Mouse (Mus musculus) midbrain, embryonic 12.5 days (tissue): ENCODE data around the gene Krtap4-1. TPM values are rescaled to one million over a fixed set of nuclear protein-coding genes. Genes with fewer than 3 reads are reported as not detected.
"Not testable (repeated sequence)": the region's sequence is repeated elsewhere in the genome, so short reads cannot be mapped to it uniquely, and the experiment has no call there.

Source experiments
- ATAC-seq: fragments of 200-750 bp; cut with Nextera tagmentation; 2 replicates; pipeline ENCODE4 v1.8.0; 2017; ENCODE audit warnings: low read depth, moderate TSS enrichment, moderate library complexity; ENCODE audit not compliant: low FRiP score
- H3K27ac ChIP-seq: fragments of 300-500 bp; sonication (generic); replicated peaks from 2 replicates; pipeline ENCODE4 v1.5.1; 2016; ENCODE audit warnings: mild to moderate bottlenecking
- H3K27me3 ChIP-seq: fragments of 300-500 bp; sonication (generic); 2 replicates; pipeline ENCODE4 v1.6.1; 2016; ENCODE audit warnings: mild to moderate bottlenecking
- H3K36me3 ChIP-seq: fragments of 300-500 bp; sonication (generic); 2 replicates; pipeline ENCODE4 v1.6.1; 2016
- H3K4me1 ChIP-seq: fragments of 300-500 bp; sonication (generic); 2 replicates; pipeline ENCODE4 v1.6.1; 2016
- H3K4me2 ChIP-seq: fragments of 300-500 bp; sonication (generic); replicated peaks from 2 replicates; pipeline ENCODE4 v1.6.1; 2016; ENCODE audit warnings: mild to moderate bottlenecking, moderate library complexity
- H3K4me3 ChIP-seq: fragments of 300-500 bp; sonication (generic); 2 replicates; pipeline ENCODE4 v1.5.1; 2016; ENCODE audit warnings: mild to moderate bottlenecking
- H3K9ac ChIP-seq: fragments of 300-500 bp; sonication (generic); replicated peaks from 2 replicates; pipeline ENCODE4 v1.6.1; 2016; ENCODE audit warnings: mild to moderate bottlenecking, moderate library complexity
- H3K9me3 ChIP-seq: fragments of 300-500 bp; sonication (generic); 2 replicates; pipeline ENCODE4 v1.6.1; 2016; ENCODE audit warnings: mild to moderate bottlenecking
- WGBS: fragments of 180-500 bp; shearing (Covaris S2); methylation state at CpG from one replicate; pipeline ENCODE4 v1.1.7; 2016; 5-methylcytosine and 5-hydroxymethylcytosine counted together
- polyA plus RNA-seq: library from polyadenylated mRNA; unstranded; fragments of >200 nt; fragmentation: Nextera tagmentation; extraction: Ambion mirVana; gene quantifications from 2 replicates; pipeline ENCODE4 v1.2.1, GENCODE M21; 2016

Gene Krtap4-1
- polyA plus RNA-seq, 1 experiment from 2014 or later = not detected

GRCm38 (mm10) chr11:99634653-99635134, 6.7 kb upstream of the Krtap4-1 start, which contains the start of gene Krtap4-2:
TSS of gene Krtap4-2 (minus strand) at chr11:99635084.
- no peak within 1 kb of the TSS for H3K4me2 ChIP-seq
- no peak within 1 kb of the TSS for H3K9ac ChIP-seq
- no peak within 1 kb of the TSS for H3K4me3 ChIP-seq
- 0 out of 2 replicates have a peak, but pooled peaks cover 2% of the 10 kb centered on the region for H3K4me1 ChIP-seq
- WGBS = 35% methylated on average over 8 of the region's 8 CpGs
- no peak within 1 kb of the TSS for H3K27ac ChIP-seq
- H3K27me3 ChIP-seq = no peaks in the 10 kb centered on the region
- no peaks in the 10 kb centered on the region for H3K9me3 ChIP-seq
- no peak for ATAC-seq
- no peaks in the 10 kb centered on the region for H3K36me3 ChIP-seq

DNA sequence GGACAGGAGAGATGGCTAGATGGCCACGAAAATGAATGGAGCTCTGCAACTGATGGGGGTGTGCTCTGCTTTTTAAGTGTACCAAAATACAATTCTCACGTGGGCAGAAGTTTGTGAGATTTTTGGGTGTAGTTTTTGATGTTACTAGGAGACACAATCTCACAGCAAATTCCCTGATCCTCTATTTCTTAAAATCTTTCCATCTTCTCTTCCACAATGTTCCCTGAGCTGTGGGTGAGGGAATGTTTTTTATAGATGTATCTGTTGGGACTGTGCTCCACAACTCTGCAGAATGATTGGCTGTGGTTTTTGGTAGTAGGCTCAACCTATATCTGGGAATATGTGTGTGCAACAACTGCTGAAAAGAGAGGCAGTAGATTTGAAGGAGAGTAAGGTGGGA, 5.3 kb upstream of the Krtap4-1 start:
- Histone ChIP-seq H3K4me2 (no peak overlapping the region), H3K4me3 (no peak overlapping the region), H3K4me1 (0 out of 2 replicates have a peak, but pooled peaks cover 2% of the 10 kb centered on the region), H3K9me3 (no peaks in the 10 kb centered on the region), H3K9ac (no peak overlapping the region), H3K27me3 (no peaks in the 10 kb centered on the region), H3K36me3 (no peaks in the 10 kb centered on the region), H3K27ac (no peak overlapping the region)
- 79% methylated on average over 2 of the region's 2 CpGs for WGBS
- no peak for ATAC-seq

- Histone ChIP-seq H3K27ac (no peak overlapping the region), H3K4me3 (no peak overlapping the region), H3K9ac (no peak overlapping the region), H3K4me1 (0 out of 2 replicates have a peak, but pooled peaks cover 2% of the 10 kb centered on the region), H3K36me3 (no peaks in the 10 kb centered on the region), H3K9me3 (no peaks in the 10 kb centered on the region), H3K27me3 (no peaks in the 10 kb centered on the region), H3K4me2 (no peak overlapping the region)
- 79% methylated on average over 3 of the region's 3 CpGs for WGBS
- no peak for ATAC-seq
These were observed 2.9 kb upstream of the Krtap4-1 start for GRCm38 (mm10) chr11:99630890-99631289.

GRCm38 (mm10) chr11:99620335-99620734, 7.7 kb downstream of the Krtap4-1 start, which contains the start of gene Gm11562:
TSS of gene Gm11562 (minus strand) at chr11:99620435.
- no peak for ATAC-seq
- H3K27ac ChIP-seq = no peak within 1 kb of the TSS
- no peaks in the 10 kb centered on the region for H3K27me3 ChIP-seq
- H3K9ac ChIP-seq = no peak within 1 kb of the TSS
- no peaks in the 10 kb centered on the region for H3K4me1 ChIP-seq
- WGBS = 87% methylated on average over 2 of the region's 2 CpGs
- H3K9me3 ChIP-seq = no peaks in the 10 kb centered on the region
- H3K4me2 ChIP-seq = no peak within 1 kb of the TSS
- no peak within 1 kb of the TSS for H3K4me3 ChIP-seq
- H3K36me3 ChIP-seq = no peaks in the 10 kb centered on the region

GRCm38 (mm10) chr11:99614796-99615363, 13.2 kb downstream of the Krtap4-1 start, which contains the start of gene Krtap2-4:
TSS of gene Krtap2-4 (minus strand) at chr11:99614846.
- no peak within 1 kb of the TSS for H3K4me2 ChIP-seq
- no peaks in the 10 kb centered on the region for H3K4me1 ChIP-seq
- no peaks in the 10 kb centered on the region for H3K27me3 ChIP-seq
- H3K27ac ChIP-seq = no peak within 1 kb of the TSS
- no peak for ATAC-seq
- H3K9ac ChIP-seq = no peak within 1 kb of the TSS
- H3K4me3 ChIP-seq = no peak within 1 kb of the TSS
- 81% methylated on average over 3 of the region's 3 CpGs for WGBS
- H3K9me3 ChIP-seq = no peaks in the 10 kb centered on the region
- no peaks in the 10 kb centered on the region for H3K36me3 ChIP-seq

- not testable (repeated sequence) for H3K36me3 ChIP-seq, H3K4me1 ChIP-seq, H3K27ac ChIP-seq, H3K4me2 ChIP-seq, H3K9me3 ChIP-seq, ATAC-seq, H3K27me3 ChIP-seq, H3K9ac ChIP-seq, H3K4me3 ChIP-seq
- 73% methylated on average over 1 of the region's 2 CpGs for WGBS
These were observed 17.9 kb downstream of the Krtap4-1 start, which contains the start of gene Gm11937 for GRCm38 (mm10) chr11:99610089-99610488. TSS of gene Gm11937 (minus strand) at chr11:99610189.

DNA sequence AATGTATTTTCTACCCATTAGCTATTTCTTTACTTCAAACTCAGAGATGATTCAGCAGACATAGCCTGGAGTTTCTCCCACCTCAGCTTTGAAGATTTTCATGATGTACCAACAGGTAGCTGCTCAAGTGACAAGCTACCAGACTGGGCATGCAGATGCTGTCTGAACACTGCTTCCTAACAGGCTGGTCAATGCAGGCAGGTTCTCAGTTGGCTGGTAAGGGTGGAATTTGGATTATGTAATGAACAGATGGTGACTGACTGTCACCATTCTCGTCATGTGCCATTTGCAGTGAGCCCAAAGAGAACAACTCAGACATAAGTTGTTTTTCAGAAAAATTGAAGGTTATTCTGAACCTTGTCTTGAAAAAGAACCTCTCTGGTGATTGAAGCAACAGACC, 18.9 kb downstream of the Krtap4-1 start:
- Histone ChIP-seq H3K4me3 (no peak overlapping the region), H3K27me3 (no peaks in the 10 kb centered on the region), H3K27ac (no peak overlapping the region), H3K36me3 (no peaks in the 10 kb centered on the region), H3K9me3 (no peaks in the 10 kb centered on the region), H3K4me1 (no peaks in the 10 kb centered on the region), H3K9ac (no peak overlapping the region), H3K4me2 (no peak overlapping the region)
- 69% methylated on average over 1 of the region's 1 CpGs for WGBS
- no peak for ATAC-seq

- WGBS = 68% methylated on average over 1 of the region's 1 CpGs
- not testable (repeated sequence) for H3K4me1 ChIP-seq
These were observed 24.8 kb downstream of the Krtap4-1 start, which contains the start of gene Gm11938 for GRCm38 (mm10) chr11:99603208-99603607. TSS of gene Gm11938 (minus strand) at chr11:99603308.

DNA sequence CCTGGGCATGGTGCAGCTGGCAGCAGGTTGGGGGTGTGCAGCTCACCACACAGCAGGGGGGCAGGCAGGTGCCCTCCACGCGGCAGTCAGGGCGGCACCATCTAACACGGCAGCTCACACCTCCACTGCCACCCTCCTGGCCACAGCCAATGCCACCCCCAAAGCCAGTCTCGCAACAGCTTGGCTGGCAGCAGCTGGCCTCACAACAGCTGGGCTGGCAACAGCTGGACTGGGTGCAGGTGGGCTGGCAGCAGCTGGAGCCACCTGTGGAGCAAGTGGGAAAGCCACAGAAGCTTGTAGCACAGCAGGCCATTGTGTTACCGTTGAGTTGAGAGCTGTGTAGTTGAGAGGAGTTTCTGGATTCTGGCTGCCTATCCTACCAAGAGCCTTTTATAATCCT, 30.3 kb downstream of the Krtap4-1 start, which contains the start of gene Krtap9-3:
Gene Krtap9-3 (minus strand): TSS at position 364 of the 400 bp plus-strand sequence.
- not testable (repeated sequence) for H3K4me3 ChIP-seq, H3K4me2 ChIP-seq, ATAC-seq, H3K27me3 ChIP-seq, H3K4me1 ChIP-seq, H3K9ac ChIP-seq, H3K9me3 ChIP-seq, H3K36me3 ChIP-seq, H3K27ac ChIP-seq
- WGBS = 87% methylated on average over 6 of the region's 6 CpGs

More at GRCm38 (mm10) chr11:99603208-99603607, 24.8 kb downstream of the Krtap4-1 start, which contains the start of gene Gm11938:
- H3K9me3 ChIP-seq, H3K36me3 ChIP-seq, H3K27me3 ChIP-seq, H3K27ac ChIP-seq, H3K4me2 ChIP-seq, H3K9ac ChIP-seq, H3K4me3 ChIP-seq, ATAC-seq: not testable (repeated sequence)

DNA sequence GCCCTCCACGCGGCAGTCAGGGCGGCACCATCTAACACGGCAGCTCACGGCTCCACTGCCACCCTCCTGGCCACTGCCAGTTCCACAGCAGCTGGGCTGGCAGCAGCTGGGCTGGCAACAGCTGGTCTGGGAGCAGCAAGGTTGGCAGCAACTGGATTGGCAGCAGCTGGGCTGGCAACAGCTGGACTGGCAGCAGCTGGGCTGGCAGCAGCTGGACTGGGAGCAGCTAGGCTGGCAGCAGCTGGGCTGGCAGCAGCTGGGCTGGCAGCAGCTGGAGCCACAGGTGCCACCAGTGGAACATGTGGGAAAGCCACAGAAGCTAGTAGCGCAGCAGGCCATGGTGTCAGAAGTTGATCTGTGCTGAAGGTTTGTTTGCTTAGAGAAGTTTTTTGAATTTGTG, 37.1 kb downstream of the Krtap4-1 start, which contains the start of gene Krtap1-3:
Gene Krtap1-3 (minus strand): TSS at position 359 of the 400 bp plus-strand sequence.
- no peak for ATAC-seq
- Histone ChIP-seq H3K4me3 (no peak within 1 kb of the TSS), H3K9ac (no peak within 1 kb of the TSS)

GRCm38 (mm10) chr11:99585096-99585495, 42.9 kb downstream of the Krtap4-1 start:
- no peaks in the 10 kb centered on the region for H3K36me3 ChIP-seq
- no peaks in the 10 kb centered on the region for H3K27me3 ChIP-seq
- H3K27ac ChIP-seq = no peak overlapping the region
- 92% methylated on average over 7 of the region's 7 CpGs for WGBS
- ATAC-seq = no peak
- no peaks in the 10 kb centered on the region for H3K4me1 ChIP-seq
- no peak overlapping the region for H3K4me3 ChIP-seq
- no peaks in the 10 kb centered on the region for H3K9me3 ChIP-seq
- no peak overlapping the region for H3K4me2 ChIP-seq
- no peak overlapping the region for H3K9ac ChIP-seq

More for the DNA sequence above, 37.1 kb downstream of the Krtap4-1 start, which contains the start of gene Krtap1-3:
- WGBS = 88% methylated on average over 6 of the region's 6 CpGs
- no peaks in the 10 kb centered on the region for H3K4me1 ChIP-seq
- H3K36me3 ChIP-seq = no peaks in the 10 kb centered on the region
- H3K27me3 ChIP-seq = no peaks in the 10 kb centered on the region
- no peaks in the 10 kb centered on the region for H3K9me3 ChIP-seq
- H3K4me2 ChIP-seq = no peak within 1 kb of the TSS
- no peak within 1 kb of the TSS for H3K27ac ChIP-seq

DNA sequence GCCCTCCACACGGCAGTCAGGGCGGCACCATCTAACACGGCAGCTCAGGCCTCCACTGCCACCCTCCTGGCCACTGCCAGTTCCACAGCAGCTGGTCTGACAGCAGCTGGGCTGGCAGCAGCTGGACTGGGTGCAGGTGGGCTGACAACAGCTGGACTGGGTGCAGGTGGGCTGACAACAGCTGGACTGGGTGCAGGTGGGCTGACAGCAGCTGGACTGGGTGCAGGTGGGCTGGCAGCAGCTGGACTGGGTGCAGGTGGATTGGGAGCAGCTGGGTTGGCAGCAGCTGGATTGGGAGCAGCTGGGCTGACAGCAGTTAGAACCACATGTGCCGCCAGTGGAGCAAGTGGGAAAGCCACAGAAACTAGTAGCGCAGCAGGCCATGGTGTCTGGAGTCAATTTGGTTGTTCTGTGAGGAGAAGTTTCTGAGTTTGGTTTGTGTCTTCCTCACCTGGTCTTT, 44.8 kb downstream of the Krtap4-1 start, which contains the start of gene Krtap1-4:
Gene Krtap1-4 (minus strand): TSS at position 410 of the 460 bp plus-strand sequence.
- Histone ChIP-seq H3K27ac (no peak within 1 kb of the TSS), H3K4me3 (no peak within 1 kb of the TSS), H3K9me3 (no peaks in the 10 kb centered on the region), H3K9ac (no peak within 1 kb of the TSS), H3K36me3 (no peaks in the 10 kb centered on the region), H3K4me2 (no peak within 1 kb of the TSS), H3K27me3 (no peaks in the 10 kb centered on the region), H3K4me1 (no peaks in the 10 kb centered on the region)
- ATAC-seq = no peak
- 87% methylated on average over 5 of the region's 5 CpGs for WGBS
